Mouse (Mus musculus) thymus, postnatal 10 days (tissue): ENCODE data around the gene Cdk2ap2.

Experiments
- DNase-seq, 2 experiments: peaks; one replicate each; pipeline ENCODE4 v3.0.0; 2021; ENCODE audit warnings: low spot score in 2 of 2

Gene Cdk2ap2

GRCm38 (mm10) chr19:4136463-4136862 lies 39.5 kb downstream of the Cdk2ap2 start:
- no peak for DNase-seq

- DNase-seq, result no peak
Observed at GRCm38 (mm10) chr19:4137913-4138312, 40.9 kb downstream of the Cdk2ap2 start.

- DNase-seq, result no peak
Observed at GRCm38 (mm10) chr19:4139446-4139845, 42.5 kb downstream of the Cdk2ap2 start, which contains the start of gene Gpr152. Gene Gpr152 (plus strand): TSS chr19:4139787.

GRCm38 (mm10) chr19:4140147-4140546 lies 43.2 kb downstream of the Cdk2ap2 start:
- no peak for DNase-seq

- no peak for DNase-seq
Observed at GRCm38 (mm10) chr19:4142416-4143173, 45.6 kb downstream of the Cdk2ap2 start.

GRCm38 (mm10) chr19:4143759-4144268 lies 46.8 kb downstream of the Cdk2ap2 start, which contains the start of gene Cabp4:
Gene Cabp4 (minus strand): TSS chr19:4144033.
- no peak for DNase-seq

GRCm38 (mm10) chr19:4144550-4145498 lies 47.8 kb downstream of the Cdk2ap2 start:
- DNase-seq, result no peak

GRCm38 (mm10) chr19:4145936-4146335 lies 49.0 kb downstream of the Cdk2ap2 start:
- no peak for DNase-seq

GRCm38 (mm10) chr19:4146366-4147021 lies 49.5 kb downstream of the Cdk2ap2 start:
- no peak for DNase-seq

- no peak for DNase-seq
Observed at GRCm38 (mm10) chr19:4147022-4147405, 50.0 kb downstream of the Cdk2ap2 start.

- no peak for DNase-seq
Observed at GRCm38 (mm10) chr19:4147782-4148490, 51.0 kb downstream of the Cdk2ap2 start.

- peak; percentile 90 to 94 for DNase-seq
Observed at GRCm38 (mm10) chr19:4148491-4148806, 51.5 kb downstream of the Cdk2ap2 start, which contains the start of gene Coro1b. Gene Coro1b (plus strand): TSS chr19:4148619.
